8 mouse cellular contexts compared by ENCODE assay signal in the genomic region with DNA sequence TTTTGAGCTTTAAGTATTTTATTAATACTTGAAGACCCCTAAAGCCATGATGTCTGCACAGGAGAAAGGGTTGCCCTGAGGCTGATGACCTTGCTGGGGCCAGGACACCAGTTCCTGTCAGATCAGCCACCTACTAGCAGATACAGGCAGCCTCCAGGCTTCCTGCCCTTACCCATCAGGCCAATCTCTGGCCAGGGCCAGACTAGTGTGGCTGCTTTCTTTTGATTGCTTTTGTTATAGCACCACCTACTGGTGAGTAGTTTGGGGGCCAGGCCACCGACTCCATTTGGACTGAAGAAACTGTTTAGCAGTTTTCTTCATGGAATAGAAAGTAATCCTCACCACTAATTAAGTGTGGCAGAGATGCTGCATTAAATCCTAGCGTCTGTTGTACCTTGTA.
DNase-seq lines count a peak whose midpoint lies in the region; ATAC-seq lines count a peak whose summit lies in the region.

No protein-coding gene starts in this region.

- no peak overlapping the region for H3K27ac ChIP-seq in embryonic facial prominence, embryonic 15.5 days (replicated peaks)
- no peak overlapping the region for H3K27ac ChIP-seq in neural tube, embryonic 15.5 days (replicated peaks)

- no peak overlapping the region for H3K4me3 ChIP-seq in embryonic facial prominence, embryonic 15.5 days (replicated peaks)
- H3K4me3 ChIP-seq in neural tube, embryonic 15.5 days (replicated peaks): no peak overlapping the region

- H3K9me3 ChIP-seq in embryonic facial prominence, embryonic 15.5 days (replicated peaks): no peaks in the 10 kb centered on the region
- no peaks in the 10 kb centered on the region for H3K9me3 ChIP-seq in neural tube, embryonic 15.5 days (replicated peaks)

- no peak overlapping the region for H3K4me2 ChIP-seq in embryonic facial prominence, embryonic 15.5 days (replicated peaks)
- no peak overlapping the region for H3K4me2 ChIP-seq in neural tube, embryonic 15.5 days

- 6% methylated on average over 2 of the region's 2 CpGs for WGBS in embryonic facial prominence, embryonic 15.5 days
- WGBS in neural tube, embryonic 15.5 days: 8% methylated on average over 2 of the region's 2 CpGs

- intact Hi-C loops in heart, postnatal 25 days (cut with DNase I): loop anchor here (1.0 kb wide), 1 partner anchor 324 kb away; no protein-coding TSS in a partner anchor

- H3K27me3 ChIP-seq in embryonic facial prominence, embryonic 15.5 days: no peaks in the 10 kb centered on the region
- H3K27me3 ChIP-seq in neural tube, embryonic 15.5 days (replicated peaks): no peaks in the 10 kb centered on the region

- peaks cover 26% of the 10 kb centered on the region for H3K36me3 ChIP-seq in embryonic facial prominence, embryonic 15.5 days
- H3K36me3 ChIP-seq in neural tube, embryonic 15.5 days: peaks cover 30% of the 10 kb centered on the region

- no peak overlapping the region for H3K9ac ChIP-seq in embryonic facial prominence, embryonic 15.5 days
- no peak overlapping the region for H3K9ac ChIP-seq in neural tube, embryonic 15.5 days (replicated peaks)

- no peaks in the 10 kb centered on the region for H3K4me1 ChIP-seq in embryonic facial prominence, embryonic 15.5 days
- H3K4me1 ChIP-seq in neural tube, embryonic 15.5 days: no peaks in the 10 kb centered on the region

- peak; percentile 58; the same call in 1 of the 2 replicates for ATAC-seq in embryonic facial prominence, embryonic 15.5 days (ENCODE audit: insufficient number of reproducible peaks, low FRiP score, low TSS enrichment, low read depth)
- ATAC-seq in neural tube, embryonic 15.5 days (ENCODE audit: low FRiP score): peak; percentile 80

- peak; percentile 32 to 49 for DNase-seq in CD8-positive naive resting alpha-beta T cell, adult 2 months (ENCODE audit: low read depth in 2 of 2, low spot score in 2 of 2)
- peak; percentile 66 to 75 for DNase-seq in adrenal gland, postnatal 36 days
- peak; percentile 24 for DNase-seq in heart, postnatal 25 days (ENCODE audit: low spot score)
- peak; percentile 68 to 79 for DNase-seq in kidney, postnatal 36 days
- DNase-seq in lung, adult 18-20 months: peak; percentile 55 to 69
- DNase-seq in testis, postnatal 14 days (ENCODE audit: low spot score): peak; percentile 26
